Mouse (Mus musculus) CH12.LX (cell line): Measurements from ENCODE around the gene Foxq1.

Experiments
- CHD1 ChIP-seq: IDR thresholded peaks from 2 replicates; pipeline ENCODE4 v1.6.1; 2012; ENCODE audit warnings: low read depth, low read length, improper control_type of control experiment, inconsistent platforms
- E2F4 ChIP-seq: IDR thresholded peaks from 2 replicates; pipeline ENCODE4 v1.6.1; 2011; ENCODE audit warnings: low read depth, low read length, improper control_type of control experiment; ENCODE audit not compliant: insufficient replicate concordance
- JUND ChIP-seq: conservative IDR thresholded peaks from 2 replicates; pipeline ENCODE4 v1.6.1; 2011; ENCODE audit warnings: low read depth, low read length, improper control_type of control experiment
- MAX ChIP-seq: IDR thresholded peaks from 2 replicates; pipeline ENCODE4 v1.6.1; 2011; ENCODE audit warnings: low read length, improper control_type of control experiment
- MAZ ChIP-seq: IDR thresholded peaks from 2 replicates; pipeline ENCODE4 v1.6.1; 2012; ENCODE audit warnings: low read depth, mild to moderate bottlenecking, inconsistent platforms, low read length, improper control_type of control experiment, moderate library complexity
- MEF2A ChIP-seq: IDR thresholded peaks from 2 replicates; pipeline ENCODE4 v1.6.1; 2014; ENCODE audit warnings: low read depth, mild to moderate bottlenecking, inconsistent platforms, low read length, improper control_type of control experiment, borderline replicate concordance
- POLR2A ChIP-seq: IDR thresholded peaks from 2 replicates; pipeline ENCODE4 v1.6.1; 2011; ENCODE audit warnings: low read depth, mild to moderate bottlenecking, improper control_type of control experiment, low read length
- ZNF384 ChIP-seq: IDR thresholded peaks from 2 replicates; pipeline ENCODE4 v1.6.1; 2012; ENCODE audit warnings: low read depth, low read length, improper control_type of control experiment, inconsistent platforms

DNA sequence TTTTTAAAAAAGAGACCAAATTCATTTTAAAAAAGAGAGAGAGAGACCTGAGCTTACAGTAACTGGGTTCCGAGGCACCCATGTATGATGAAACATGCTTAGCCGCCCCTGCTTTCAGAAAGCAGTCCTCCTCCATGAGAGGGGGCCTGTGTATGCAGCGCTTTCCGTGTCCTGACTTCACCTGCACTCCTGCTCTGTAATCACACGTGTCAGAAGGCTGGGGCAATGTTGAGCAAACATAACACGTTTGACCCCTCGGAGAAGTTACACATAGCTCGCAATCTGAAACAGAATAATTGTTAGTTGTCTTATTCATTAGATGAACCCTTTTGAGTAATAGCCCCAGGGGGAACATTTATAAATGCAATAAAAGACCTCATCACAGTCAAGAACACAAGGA, 11.2 kb downstream of the Foxq1 start:
- no peak for TF ChIP-seq POLR2A
- TF ChIP-seq MAX, result no peak
- no peak for TF ChIP-seq MAZ
- no peak for TF ChIP-seq CHD1
- no peak for TF ChIP-seq JUND
- TF ChIP-seq MEF2A, result no peak
- no peak for TF ChIP-seq ZNF384
- TF ChIP-seq E2F4, result no peak
